Mouse (Mus musculus) liver (tissue): ENCODE measurements at regions not wholly inside any gene's neighbourhood (a gene's known extent, or its start where the extent isn't known, plus 50 kb on each side); places are given as distances from the start of the nearest gene placed in this dataset.

ENCODE experiments used
- DNase-seq: peaks from one replicate; pipeline ENCODE4 v3.0.0-alpha.2; 2020; ENCODE audit warnings: mixed read lengths

DNA sequence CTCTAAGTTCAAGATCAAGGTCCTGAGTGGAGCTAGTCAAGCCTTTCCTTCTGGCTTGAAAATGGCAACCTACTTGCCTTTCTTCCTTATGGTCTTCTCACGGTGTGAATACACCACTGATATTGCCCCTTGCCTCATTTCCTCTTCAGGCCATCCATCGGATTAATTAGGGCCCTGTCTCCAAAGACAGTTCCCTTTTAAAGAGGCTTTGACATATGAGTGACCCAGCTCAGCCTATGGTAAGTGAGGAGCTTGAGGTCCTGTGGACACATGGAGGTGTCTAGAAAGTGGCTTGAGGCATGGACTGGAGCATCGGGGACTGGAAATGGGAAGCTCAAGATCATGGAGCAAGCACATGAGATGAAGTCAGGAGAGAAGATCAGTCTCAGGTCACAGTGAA is 201.5 kb downstream of the Gm10260 start:
- no peak for DNase-seq

DNA sequence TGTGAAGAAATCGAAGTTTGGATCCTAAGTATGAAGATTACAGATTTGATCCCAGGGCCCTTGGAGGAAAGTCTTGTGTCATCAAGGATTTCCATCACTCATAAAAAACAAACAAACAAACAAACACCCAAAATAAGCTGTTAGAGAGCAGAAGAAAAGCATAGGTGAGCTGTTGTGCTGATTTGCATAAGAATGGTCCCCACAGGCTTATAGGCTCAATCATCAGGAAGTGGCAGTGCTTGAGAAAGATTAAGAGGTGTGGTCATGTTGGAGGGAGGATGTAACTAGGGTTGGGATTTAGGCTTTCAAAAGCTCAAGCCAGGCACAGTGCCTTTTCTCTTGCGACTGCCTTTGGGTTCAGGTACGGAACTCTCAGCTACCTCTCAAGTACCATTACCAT is 205.1 kb downstream of the Gm10260 start:
- DNase-seq: no peak

DNA sequence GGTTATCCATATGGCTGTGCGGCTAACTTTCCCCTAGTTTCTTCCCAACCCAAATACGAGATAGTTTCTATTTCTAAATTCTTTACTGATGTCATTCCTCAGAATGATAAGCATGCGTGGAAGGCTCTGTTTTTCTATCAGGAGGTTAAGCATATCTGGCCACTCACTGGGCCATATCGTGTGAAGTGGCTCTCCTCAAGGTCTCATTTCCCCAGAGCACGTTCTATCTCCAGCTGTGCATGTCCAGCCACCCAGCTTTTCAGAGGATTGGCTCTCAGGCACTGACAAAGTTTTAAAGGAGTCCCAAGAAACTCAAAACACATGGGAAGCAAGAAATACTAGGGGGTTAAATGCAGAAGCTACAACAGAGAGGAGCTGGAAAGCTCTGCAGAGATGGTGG is 205.8 kb downstream of the Gm10260 start:
- DNase-seq: no peak

DNA sequence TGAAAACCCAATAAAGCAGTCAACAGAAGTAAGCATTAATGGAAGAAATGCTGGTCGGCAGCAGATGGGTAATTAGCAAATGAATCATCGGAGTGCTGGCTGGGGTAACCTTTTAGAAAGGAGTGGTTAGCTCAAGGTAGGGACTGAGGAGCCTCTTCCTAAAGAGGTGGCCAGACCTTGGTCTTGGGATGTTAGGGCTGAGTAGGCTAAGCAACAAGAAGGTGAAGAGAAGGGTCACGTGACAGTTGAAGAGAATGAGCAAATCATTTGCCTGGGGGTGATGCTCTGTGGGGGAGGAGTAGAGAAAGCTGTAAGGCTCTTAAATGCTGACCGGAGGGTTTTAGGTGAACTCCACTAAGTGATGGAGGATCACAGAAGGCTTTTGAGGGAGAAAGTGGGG is 208.2 kb downstream of the Gm10260 start:
- DNase-seq: no peak

GRCm38 (mm10) chr13:97550880-97551279 is 209.6 kb downstream of the Gm10260 start:
- no peak for DNase-seq

DNA sequence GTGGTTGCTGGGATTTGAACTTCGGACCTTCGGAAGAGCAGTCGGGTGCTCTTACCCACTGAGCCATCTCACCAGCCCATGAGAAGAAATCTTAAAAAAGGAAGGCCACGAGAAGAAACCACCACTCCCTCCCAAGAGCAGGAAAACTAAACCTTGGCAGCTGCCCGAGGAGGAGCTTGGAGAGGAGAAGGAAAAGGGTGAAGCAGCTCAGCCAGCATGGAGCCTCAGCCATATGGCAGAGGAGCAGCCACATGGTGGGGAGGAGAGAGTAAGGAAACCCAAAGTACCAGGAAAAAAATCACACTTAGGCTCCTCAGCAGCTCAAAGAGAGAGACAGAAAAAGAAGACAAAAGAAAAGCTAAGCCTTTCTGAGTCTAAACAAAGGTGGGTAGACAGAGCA is 210.3 kb downstream of the Gm10260 start:
- no peak for DNase-seq

- no peak for DNase-seq
Observed at GRCm38 (mm10) chr13:97549384-97549783, 211.0 kb downstream of the Gm10260 start.

GRCm38 (mm10) chr13:97548527-97548977 is 211.9 kb downstream of the Gm10260 start:
- peak; percentile 51 for DNase-seq

DNA sequence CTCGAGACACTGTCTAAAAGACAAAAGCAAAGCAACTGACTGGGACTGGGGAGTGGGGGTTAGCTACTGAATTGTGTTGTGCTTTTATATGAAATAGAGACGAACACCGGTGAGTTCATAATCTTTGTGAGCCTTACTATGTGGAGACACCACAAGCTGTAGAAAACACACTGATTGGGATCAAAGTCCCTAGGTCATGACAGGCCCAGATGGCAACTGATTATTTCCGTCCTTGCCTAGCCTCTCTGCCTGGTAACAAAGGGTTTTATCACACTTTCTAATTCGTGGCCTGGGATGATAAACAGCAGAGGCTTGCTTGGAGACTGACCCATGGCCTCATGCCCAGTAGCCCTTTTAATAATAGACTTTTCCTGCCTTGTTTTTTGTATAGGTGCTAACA is 213.5 kb downstream of the Gm10260 start:
- no peak for DNase-seq

- DNase-seq: no peak
Observed at GRCm38 (mm10) chr13:97545971-97546454, 214.4 kb downstream of the Gm10260 start.

DNA sequence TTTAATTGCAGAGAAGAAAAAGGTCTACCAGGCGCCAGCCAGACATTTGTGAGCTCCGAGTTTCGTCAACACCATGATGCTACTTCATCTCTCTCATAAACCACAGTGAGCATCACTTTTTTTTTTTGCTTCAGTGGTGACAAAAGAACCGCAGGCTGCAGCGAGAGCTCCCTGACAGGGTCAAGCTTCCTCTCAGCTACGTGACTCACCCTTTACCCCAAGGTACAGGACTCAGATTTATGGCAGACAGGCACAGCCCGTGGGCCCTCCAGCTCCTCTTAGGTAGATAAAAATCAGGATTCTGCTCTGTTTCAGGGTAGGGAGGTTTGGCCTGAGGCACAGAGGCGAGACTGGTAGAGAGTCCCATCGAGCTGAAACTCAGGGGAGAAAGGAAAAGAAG is 220.7 kb downstream of the Gm10260 start:
- no peak for DNase-seq

DNA sequence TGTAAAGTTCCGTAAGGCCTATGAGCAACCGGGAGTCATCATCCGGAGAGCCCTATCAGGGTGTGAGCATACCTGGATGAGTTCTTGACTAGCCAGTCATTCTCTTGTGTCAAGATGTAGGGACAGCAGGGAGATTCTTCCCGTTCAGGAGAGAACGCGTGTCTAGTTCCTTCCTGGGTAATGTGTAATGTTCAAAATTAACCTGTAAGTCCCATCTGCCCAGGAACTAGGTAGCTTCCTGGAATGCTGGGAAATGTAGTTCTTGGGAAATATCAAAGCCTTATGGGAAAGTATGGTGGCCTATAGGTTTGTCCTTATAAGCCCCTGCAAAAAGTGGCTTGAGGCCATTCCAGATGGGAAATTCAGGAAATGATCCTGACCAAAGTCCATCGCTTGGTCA is 222.0 kb downstream of the Gm10260 start:
- no peak for DNase-seq

DNA sequence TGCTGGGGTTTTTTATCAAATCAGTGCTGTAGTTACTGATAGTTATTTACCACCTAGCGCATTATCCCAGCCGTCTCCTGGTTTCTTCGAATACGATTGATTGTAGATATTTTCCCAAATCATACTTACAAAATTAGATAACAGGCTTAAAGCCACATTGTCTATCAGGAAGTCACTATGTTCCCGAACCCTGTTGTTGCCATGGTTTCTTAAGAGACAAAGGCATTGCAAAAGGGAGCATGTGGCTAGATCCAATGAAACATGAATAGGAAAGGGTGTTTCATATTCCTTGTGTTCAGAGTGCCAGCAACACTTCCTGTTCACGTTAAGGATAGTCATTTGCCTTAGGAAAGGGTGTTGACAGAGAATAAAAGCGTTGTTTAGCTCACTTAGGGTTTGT is 222.7 kb downstream of the Gm10260 start:
- no peak for DNase-seq

DNA sequence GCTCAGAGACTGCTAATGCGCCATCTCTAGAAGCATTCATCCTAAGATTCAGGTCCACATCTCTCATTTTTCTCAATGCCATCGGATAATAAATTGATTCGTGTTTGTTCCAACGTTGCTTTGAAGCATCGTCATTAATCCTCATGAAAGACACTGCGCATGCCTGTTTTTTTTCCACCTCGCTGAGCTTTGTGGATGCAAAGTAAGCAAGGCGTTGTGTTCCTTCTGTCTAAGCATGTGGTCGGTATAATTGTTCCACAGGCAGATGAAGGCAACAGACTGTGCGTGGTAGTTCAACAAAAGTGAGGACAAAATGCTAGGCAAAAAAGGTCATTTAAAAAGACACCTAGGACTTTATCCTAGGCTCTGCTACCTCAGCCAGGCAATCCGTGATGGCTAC is 223.2 kb downstream of the Gm10260 start:
- DNase-seq: no peak

DNA sequence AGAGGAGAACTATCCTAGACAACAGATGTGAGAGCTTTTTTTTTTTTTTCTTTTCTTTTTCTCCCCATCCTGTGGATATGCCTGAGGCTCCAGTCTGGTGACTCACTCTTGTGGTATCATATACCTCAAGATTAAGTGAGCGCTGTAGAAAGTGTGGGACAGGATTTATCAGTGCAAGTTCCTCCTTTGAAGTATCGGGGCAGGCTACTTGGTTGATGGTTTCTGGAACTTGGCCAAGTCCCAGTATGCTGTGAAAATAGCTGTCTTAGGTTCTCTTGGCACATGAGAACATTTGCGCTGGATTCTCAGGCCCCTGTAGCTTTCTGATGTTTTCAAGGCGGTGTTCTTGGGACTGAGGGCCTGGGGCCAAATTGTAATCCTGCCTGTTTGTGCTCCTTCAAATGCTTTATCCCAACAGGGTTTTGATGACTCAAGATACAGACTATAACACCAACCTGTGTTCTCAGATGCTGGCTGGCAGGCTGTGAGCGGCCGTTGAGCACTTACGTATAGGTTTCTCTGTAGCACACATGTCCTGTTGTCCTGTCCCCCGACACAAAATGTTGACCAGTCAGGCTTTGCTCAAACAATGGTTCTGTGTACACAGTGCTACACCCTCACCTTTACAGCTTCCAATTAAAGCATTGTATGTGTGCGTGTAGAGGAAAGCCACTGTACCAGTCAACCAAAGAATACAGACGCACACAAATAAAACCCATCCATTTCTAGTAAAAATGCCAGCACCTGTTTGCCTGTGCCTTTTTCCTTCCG is 226.4 kb downstream of the Gm10260 start:
- DNase-seq: peak; percentile 21

DNA sequence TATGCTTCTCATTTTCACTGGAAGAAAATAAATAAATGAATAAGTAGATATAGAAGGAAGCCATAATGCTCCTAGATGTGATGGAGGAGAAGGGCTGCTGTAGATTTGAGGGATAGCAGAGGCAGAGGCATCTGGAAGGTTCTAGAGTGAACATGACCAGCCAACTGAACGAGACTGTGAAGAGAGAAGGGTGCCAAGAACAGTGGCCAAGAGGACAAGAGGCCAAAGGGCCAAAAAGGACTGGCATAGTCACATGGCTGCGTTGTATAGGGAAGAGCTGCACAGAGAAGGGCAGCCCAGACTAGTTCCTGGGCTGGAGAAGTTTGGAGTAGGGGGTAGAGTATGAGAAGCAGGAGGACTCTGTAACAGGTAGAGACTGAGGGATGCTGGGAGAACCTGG is 229.3 kb downstream of the Gm10260 start:
- DNase-seq: no peak

- no peak for DNase-seq
Observed at GRCm38 (mm10) chr13:97530570-97530969, 229.9 kb downstream of the Gm10260 start.

GRCm38 (mm10) chr13:97527958-97528357 is 232.5 kb downstream of the Gm10260 start:
- DNase-seq: no peak

- DNase-seq: no peak
Observed at GRCm38 (mm10) chr13:97524847-97525434, 235.5 kb downstream of the Gm10260 start.

- DNase-seq: no peak
Observed at GRCm38 (mm10) chr13:97523523-97524412, 236.7 kb downstream of the Gm10260 start.

DNA sequence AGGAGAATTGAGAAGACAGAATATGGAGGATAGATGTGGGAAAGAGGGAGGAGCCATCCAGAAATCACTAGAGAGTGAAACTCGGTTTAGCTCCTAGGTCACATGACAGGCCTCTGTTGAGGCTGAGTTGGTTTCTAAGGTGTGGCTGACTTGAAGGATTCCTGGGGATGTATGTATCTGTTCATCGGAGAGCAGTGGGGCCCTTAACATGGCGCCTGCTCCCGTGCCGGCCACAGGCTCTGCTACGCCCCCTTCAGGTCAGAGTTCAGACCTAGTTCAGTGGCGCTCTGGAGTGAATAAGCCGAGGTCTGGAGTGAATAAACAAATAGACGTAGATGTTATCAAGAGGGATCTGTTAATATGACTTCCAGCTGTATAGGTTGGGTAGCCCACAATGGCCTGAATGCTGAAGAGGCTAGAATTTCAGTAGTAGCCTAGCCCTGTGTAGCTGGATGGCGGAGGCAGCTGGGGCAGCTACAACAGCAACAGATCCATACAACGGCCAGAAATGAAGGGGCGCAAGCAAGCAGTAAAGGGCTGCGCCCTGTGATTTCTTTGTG is 239.4 kb downstream of the Gm10260 start:
- no peak for DNase-seq

GRCm38 (mm10) chr13:97516731-97517130 is 243.7 kb downstream of the Gm10260 start:
- DNase-seq: no peak

GRCm38 (mm10) chr13:97514421-97515066 is 245.9 kb downstream of the Gm10260 start:
- peak; percentile 28 for DNase-seq
